Mouse (Mus musculus) C2C12 (cell line): ENCODE results near the gene Zc3h15.

Experiments
- CEBPB ChIP-seq: IDR thresholded peaks from one replicate; pipeline ENCODE4 v1.6.1; 2011; ENCODE audit warnings: low read depth, mild to moderate bottlenecking, control low read depth, moderate library complexity
- CTCF ChIP-seq: IDR thresholded peaks from one replicate; pipeline ENCODE4 v1.5.1; 2011; ENCODE audit not compliant: control insufficient read depth, insufficient read depth, insufficient read length
- FOSL1 ChIP-seq: IDR thresholded peaks from one replicate; pipeline ENCODE4 v1.8.0; 2011; ENCODE audit warnings: mild to moderate bottlenecking, low read length; ENCODE audit not compliant: poor library complexity, insufficient read depth, severe bottlenecking
- MAX ChIP-seq: IDR thresholded peaks from one replicate; pipeline ENCODE4 v1.6.1; 2011; ENCODE audit warnings: mild to moderate bottlenecking, control low read depth
- MYOD1 ChIP-seq: IDR thresholded peaks from one replicate; pipeline ENCODE4 v1.6.1; 2011; ENCODE audit warnings: low read depth; ENCODE audit not compliant: control insufficient read depth, insufficient read length
- MYOG ChIP-seq: IDR thresholded peaks from one replicate; pipeline ENCODE4 v1.6.1; 2011; ENCODE audit not compliant: control insufficient read depth, insufficient read length; ENCODE audit errors: extremely low read depth
- USF1 ChIP-seq: IDR thresholded peaks from one replicate; pipeline ENCODE4 v1.6.1; 2011; ENCODE audit warnings: low read depth, mild to moderate bottlenecking, control low read depth, moderate library complexity

DNA sequence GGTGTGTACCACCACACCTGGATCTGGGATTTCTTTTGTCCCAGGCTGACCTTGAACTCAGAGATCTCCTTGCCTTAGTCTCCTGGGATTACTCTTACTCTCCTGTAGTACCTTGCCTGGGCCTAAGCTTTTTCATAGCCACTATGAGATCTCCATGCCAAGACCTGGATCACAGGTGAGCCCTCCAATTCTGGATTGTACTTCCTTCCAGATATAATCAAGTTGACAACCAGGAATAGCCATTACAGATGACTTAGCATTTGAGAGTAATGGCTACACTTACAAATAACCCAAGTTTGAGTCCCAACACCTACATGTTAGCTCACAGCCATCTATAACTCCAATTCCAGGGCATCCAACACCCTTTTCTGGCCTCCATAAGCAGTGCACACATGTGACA lies 8.4 kb downstream of the Zc3h15 start:
- TF ChIP-seq CTCF (no peak), CEBPB (no peak), USF1 (no peak), MAX (no peak), MYOG (no peak), MYOD1 (no peak), FOSL1 (no peak)
